Mouse (Mus musculus) limb, embryonic 10.5 days (tissue): ENCODE measurements around the gene Krtap5-3. TPM values are rescaled to one million over a fixed set of nuclear protein-coding genes. Genes with fewer than 3 reads are reported as not detected.
"Not testable (repeated sequence)": the region's sequence is repeated elsewhere in the genome, so short reads cannot be mapped to it uniquely, and the experiment has no call there.

ENCODE experiments used
- DNase-seq: peaks from one replicate; pipeline ENCODE4 v3.0.0-alpha.2; 2017; ENCODE audit warnings: low spot score
- H3K27ac ChIP-seq: fragments of 300-500 bp; sonication (generic); 2 replicates; pipeline ENCODE4 v1.5.1; 2016; ENCODE audit warnings: mild to moderate bottlenecking
- H3K27me3 ChIP-seq: fragments of 300-500 bp; sonication (generic); 2 replicates; pipeline ENCODE4 v1.6.1; 2016; ENCODE audit warnings: low read depth, mild to moderate bottlenecking; ENCODE audit not compliant: poor library complexity, severe bottlenecking
- H3K36me3 ChIP-seq: fragments of 300-500 bp; sonication (generic); 2 replicates; pipeline ENCODE4 v1.6.1; 2016; ENCODE audit warnings: mild to moderate bottlenecking, moderate library complexity
- H3K4me1 ChIP-seq: fragments of 300-500 bp; sonication (generic); 2 replicates; pipeline ENCODE4 v1.6.1; 2016
- H3K4me3 ChIP-seq: fragments of 300-500 bp; sonication (generic); 2 replicates; pipeline ENCODE4 v1.5.1; 2016; ENCODE audit warnings: mild to moderate bottlenecking, moderate library complexity
- H3K9me3 ChIP-seq: fragments of 300-500 bp; sonication (generic); replicated peaks from 2 replicates; pipeline ENCODE4 v1.6.1; 2016; ENCODE audit warnings: mild to moderate bottlenecking
- WGBS: fragments of 180-500 bp; shearing (Covaris S2); methylation state at CpG from one replicate; pipeline ENCODE4 v1.1.7; 2016; 5-methylcytosine and 5-hydroxymethylcytosine counted together
- polyA plus RNA-seq: library from polyadenylated mRNA; unstranded; fragments of >200 nt; fragmentation: Nextera tagmentation; extraction: Ambion mirVana; gene quantifications from 2 replicates; pipeline ENCODE4 v1.2.1, GENCODE M21; 2016

Krtap5-3 gene
- polyA plus RNA-seq, 1 experiment from 2014 or later: not detected

- DNase-seq: not testable (repeated sequence)
- 79% methylated on average over 5 of the region's 5 CpGs for WGBS
Observed at GRCm38 (mm10) chr7:142206891-142207290, 5.7 kb downstream of the Krtap5-3 start.

GRCm38 (mm10) chr7:142211559-142211958 is 10.4 kb downstream of the Krtap5-3 start, which contains the start of gene Gm7579:
Gene Gm7579, plus strand, starts transcription at chr7:142211859.
- Histone ChIP-seq H3K27ac (no peak within 1 kb of the TSS), H3K9me3 (no peaks in the 10 kb centered on the region), H3K4me3 (no peak within 1 kb of the TSS), H3K36me3 (no peaks in the 10 kb centered on the region), H3K27me3 (no peaks in the 10 kb centered on the region), H3K4me1 (no peaks in the 10 kb centered on the region)
- no peak for DNase-seq
- WGBS: 95% methylated on average over 1 of the region's 1 CpGs

More at GRCm38 (mm10) chr7:142206891-142207290, 5.7 kb downstream of the Krtap5-3 start:
- not testable (repeated sequence) for H3K36me3 ChIP-seq, H3K9me3 ChIP-seq, H3K27me3 ChIP-seq, H3K4me1 ChIP-seq, H3K4me3 ChIP-seq, H3K27ac ChIP-seq

GRCm38 (mm10) chr7:142212136-142212535 is 11.0 kb downstream of the Krtap5-3 start:
- DNase-seq, H3K4me3 ChIP-seq, H3K27ac ChIP-seq, H3K36me3 ChIP-seq, H3K27me3 ChIP-seq, H3K4me1 ChIP-seq, H3K9me3 ChIP-seq: not testable (repeated sequence)
- WGBS: 79% methylated on average over 1 of the region's 1 CpGs

GRCm38 (mm10) chr7:142224518-142224917 is 23.4 kb downstream of the Krtap5-3 start:
- Histone ChIP-seq H3K27me3 (no peaks in the 10 kb centered on the region), H3K9me3 (no peaks in the 10 kb centered on the region), H3K36me3 (no peaks in the 10 kb centered on the region), H3K4me3 (no peak overlapping the region), H3K27ac (no peak overlapping the region), H3K4me1 (peaks cover 13% of the 10 kb centered on the region)
- peak; percentile 30 for DNase-seq
- WGBS: 44% methylated on average over 2 of the region's 2 CpGs

- H3K27me3 ChIP-seq, DNase-seq, H3K4me3 ChIP-seq, H3K9me3 ChIP-seq, H3K27ac ChIP-seq, H3K36me3 ChIP-seq: not testable (repeated sequence)
- WGBS: 66% methylated on average over 3 of the region's 3 CpGs
- H3K4me1 ChIP-seq: peaks cover 19% of the 10 kb centered on the region
Observed at GRCm38 (mm10) chr7:142229871-142230270, 28.7 kb downstream of the Krtap5-3 start, which contains the start of gene Krtap5-5. Gene Krtap5-5, minus strand, starts transcription at chr7:142229971.

GRCm38 (mm10) chr7:142231540-142231939 is 30.4 kb downstream of the Krtap5-3 start:
- Histone ChIP-seq H3K9me3 (no peaks in the 10 kb centered on the region), H3K27ac (no peak overlapping the region), H3K4me3 (no peak overlapping the region), H3K27me3 (no peaks in the 10 kb centered on the region), H3K36me3 (no peaks in the 10 kb centered on the region), H3K4me1 (peaks cover 15% of the 10 kb centered on the region)
- 30% methylated on average over 1 of the region's 1 CpGs for WGBS
- DNase-seq: no peak

GRCm38 (mm10) chr7:142240978-142241377 is 39.8 kb downstream of the Krtap5-3 start, which contains the start of gene Gm40460:
Gene Gm40460, minus strand, starts transcription at chr7:142241078.
- Histone ChIP-seq H3K4me3 (no peak within 1 kb of the TSS), H3K9me3 (no peaks in the 10 kb centered on the region), H3K27me3 (no peaks in the 10 kb centered on the region), H3K4me1 (no peaks in the 10 kb centered on the region), H3K27ac (no peak within 1 kb of the TSS), H3K36me3 (no peaks in the 10 kb centered on the region)
- DNase-seq: no peak
- 50% methylated on average over 2 of the region's 2 CpGs for WGBS

GRCm38 (mm10) chr7:142249824-142250223 is 48.7 kb downstream of the Krtap5-3 start:
- 3% methylated on average over 1 of the region's 1 CpGs for WGBS

More at GRCm38 (mm10) chr7:142249824-142250223, 48.7 kb downstream of the Krtap5-3 start:
- no peak overlapping the region for H3K27ac ChIP-seq
- H3K27me3 ChIP-seq: no peaks in the 10 kb centered on the region
- no peaks in the 10 kb centered on the region for H3K36me3 ChIP-seq
- peak; percentile 41 for DNase-seq
- H3K9me3 ChIP-seq: no peaks in the 10 kb centered on the region
- H3K4me3 ChIP-seq: no peak overlapping the region
- H3K4me1 ChIP-seq: no peaks in the 10 kb centered on the region

Other genes with a start within 250 kb of the Krtap5-3 start
- gene Mob2, start 140.3 kb upstream of the Krtap5-3 start, polyA plus RNA-seq: 67.8 and 74.4 TPM in 2 replicates
- gene Dusp8, start 105.5 kb upstream of the Krtap5-3 start, polyA plus RNA-seq: 0.26 and 0.34 TPM in 2 replicates
- gene Gm45618, start 80.6 kb upstream of the Krtap5-3 start, polyA plus RNA-seq: not detected in 2 replicates
- gene Gm39115, start 65.3 kb upstream of the Krtap5-3 start, polyA plus RNA-seq: not detected in 2 replicates
- not detected in 2 replicates for gene Gm45337, start 56.8 kb upstream of the Krtap5-3 start, polyA plus RNA-seq
- gene Gm29735, start 44.3 kb upstream of the Krtap5-3 start, polyA plus RNA-seq: not detected in 2 replicates
- not detected in 2 replicates for gene Gm4553, start 35.6 kb upstream of the Krtap5-3 start, polyA plus RNA-seq
- gene Krtap5-2, start 25.4 kb upstream of the Krtap5-3 start, polyA plus RNA-seq: not detected in 2 replicates
- gene Gm10153, start 11.0 kb upstream of the Krtap5-3 start, polyA plus RNA-seq: not detected in 2 replicates
- not detected in 2 replicates for gene Gm7579, start 10.5 kb downstream of the Krtap5-3 start, polyA plus RNA-seq
- gene Krtap5-5, start 28.6 kb downstream of the Krtap5-3 start, polyA plus RNA-seq: not detected in 2 replicates
- not detected in 2 replicates for gene Gm40460, start 39.7 kb downstream of the Krtap5-3 start, polyA plus RNA-seq
- gene Gm2431, start 57.0 kb downstream of the Krtap5-3 start, polyA plus RNA-seq: not detected in 2 replicates
- gene Gm4559, start 73.0 kb downstream of the Krtap5-3 start, polyA plus RNA-seq: not detected in 2 replicates
- gene Krtap5-1, start 95.8 kb downstream of the Krtap5-3 start, polyA plus RNA-seq: not detected in 2 replicates
- not detected in 2 replicates for gene Krtap5-4, start 102.2 kb downstream of the Krtap5-3 start, polyA plus RNA-seq
- 0.53 and 0.73 TPM in 2 replicates for gene Ifitm10, start 172.4 kb downstream of the Krtap5-3 start, polyA plus RNA-seq
- 0.63 and 1.1 TPM in 2 replicates for gene Gm49369, start 181.3 kb downstream of the Krtap5-3 start, polyA plus RNA-seq
- 121 and 132 TPM in 2 replicates for gene Ctsd, start 186.7 kb downstream of the Krtap5-3 start, polyA plus RNA-seq
- gene Syt8, start 233.5 kb downstream of the Krtap5-3 start, polyA plus RNA-seq: 0.25 TPM in 1 of 2 replicates, not detected in the other
- gene Tnni2, start 240.4 kb downstream of the Krtap5-3 start, polyA plus RNA-seq: 2.4 and 3.6 TPM in 2 replicates